Mouse (Mus musculus) megakaryocyte-erythroid progenitor cell, adult 5-6 weeks (primary cell): Measurements from ENCODE around the gene Dcpp1. TPM values are rescaled to one million over a fixed set of nuclear protein-coding genes. Genes with fewer than 3 reads are reported as not detected.
"Not testable (repeated sequence)": the region's sequence is repeated elsewhere in the genome, so short reads cannot be mapped to it uniquely, and the experiment has no call there.

Source experiments
- ATAC-seq: replicated peaks from 2 replicates; pipeline ENCODE4 v1.8.0; 2016; ENCODE audit warnings: mild to moderate bottlenecking, inconsistent platforms; ENCODE audit not compliant: severe bottlenecking, poor library complexity, low FRiP score, low TSS enrichment
- total RNA-seq, 2 experiments: library from RNA; stranded (forward) in 1 of 2; stranded (reverse) in 1 of 2; fragments of 200-1000, 215-1000 nt in 1 of 2; fragments of >200 nt in 1 of 2; fragmentation: Nextera tagmentation in 1 of 2; gene quantifications; 2 replicates each; pipeline ENCODE4 v1.2.3; 2014 to 2017

Gene Dcpp1
- total RNA-seq, 2 experiments from 2014 or later: not detected

DNA sequence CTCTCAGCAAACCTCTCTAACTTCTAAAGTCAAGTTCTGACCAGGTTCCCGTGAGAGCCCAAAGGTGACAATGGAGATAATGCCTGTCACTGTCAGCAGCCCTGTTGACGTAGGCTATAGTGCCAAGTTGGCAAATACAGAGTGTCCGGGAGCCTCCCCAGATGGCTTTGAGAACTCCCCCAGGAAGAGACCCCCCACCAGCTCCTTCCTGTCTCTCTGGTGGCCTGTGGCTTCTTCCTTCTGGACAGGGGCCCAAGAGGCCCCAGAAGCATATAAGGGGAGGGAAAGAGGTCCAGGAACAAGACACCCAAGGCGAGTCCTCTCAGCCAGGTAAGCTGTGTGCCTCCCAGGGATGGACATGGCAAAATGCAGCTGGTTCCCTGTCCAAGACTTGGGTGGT, 36.5 kb downstream of the Dcpp1 start, which contains the start of gene Dcpp3:
Gene Dcpp3 (plus strand): TSS at position 301 of the 400 bp plus-strand sequence.
- not testable (repeated sequence) for ATAC-seq

GRCm38 (mm10) chr17:23924531-23925007, 43.9 kb downstream of the Dcpp1 start:
- peak; percentile 97 for ATAC-seq

DNA sequence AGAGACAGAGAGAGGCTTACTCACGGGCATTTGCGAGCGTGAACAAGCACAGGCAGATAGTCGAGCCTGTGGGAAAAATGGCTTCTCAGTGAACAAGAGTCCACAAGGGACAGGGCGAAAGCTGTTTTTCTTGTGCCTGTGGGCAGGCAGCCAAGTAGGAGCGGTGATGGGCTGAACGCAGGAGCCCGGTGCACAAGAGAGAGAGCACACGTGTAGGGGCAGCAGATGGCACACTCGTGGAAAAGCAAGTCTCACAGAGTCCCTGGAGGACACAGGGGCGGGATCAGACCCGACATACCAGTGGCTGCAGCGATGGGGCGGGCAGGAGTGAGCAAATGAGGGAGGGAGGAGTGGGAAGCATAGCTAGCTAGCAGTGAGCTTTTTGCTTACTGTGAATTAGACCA, 44.4 kb downstream of the Dcpp1 start:
- peak; percentile 69 for ATAC-seq

GRCm38 (mm10) chr17:23931157-23931556, 50.5 kb downstream of the Dcpp1 start:
- no peak for ATAC-seq

Other genes starting within 250 kb of the Dcpp1 start
- gene Mmp25, start 235.6 kb upstream of the Dcpp1 start, total RNA-seq (2014; fragmentation: Nextera tagmentation): 0.07 TPM in 1 of 2 replicates, not detected in the other
- not detected in 2 replicates for gene Mmp25, start 235.6 kb upstream of the Dcpp1 start, total RNA-seq (2017)
- not detected in 2 replicates for gene Bicdl2, start 220.4 kb upstream of the Dcpp1 start, total RNA-seq (2014; fragmentation: Nextera tagmentation)
- gene Bicdl2, start 220.4 kb upstream of the Dcpp1 start, total RNA-seq (2017): not detected in 2 replicates
- gene Hcfc1r1, start 207.3 kb upstream of the Dcpp1 start, total RNA-seq (2014; fragmentation: Nextera tagmentation): 44.2 and 56.3 TPM in 2 replicates
- 22.7 and 30.0 TPM in 2 replicates for gene Hcfc1r1, start 207.3 kb upstream of the Dcpp1 start, total RNA-seq (2017)
- gene Thoc6, start 207.0 kb upstream of the Dcpp1 start, total RNA-seq (2014; fragmentation: Nextera tagmentation): 30.3 and 44.7 TPM in 2 replicates
- 40.8 and 47.3 TPM in 2 replicates for gene Thoc6, start 207.0 kb upstream of the Dcpp1 start, total RNA-seq (2017)
- gene Tnfrsf12a, start 203.4 kb upstream of the Dcpp1 start, total RNA-seq (2014; fragmentation: Nextera tagmentation): 0.94 and 4.5 TPM in 2 replicates
- gene Tnfrsf12a, start 203.4 kb upstream of the Dcpp1 start, total RNA-seq (2017): 10.7 and 15.6 TPM in 2 replicates
- gene Cldn6, start 201.6 kb upstream of the Dcpp1 start, total RNA-seq (2014; fragmentation: Nextera tagmentation): not detected in 2 replicates
- not detected in 2 replicates for gene Cldn6, start 201.6 kb upstream of the Dcpp1 start, total RNA-seq (2017)
- gene Cldn9, start 196.8 kb upstream of the Dcpp1 start, total RNA-seq (2014; fragmentation: Nextera tagmentation): not detected in 2 replicates
- gene Cldn9, start 196.8 kb upstream of the Dcpp1 start, total RNA-seq (2017): not detected in 2 replicates
- gene 1520401A03Rik, start 158.1 kb upstream of the Dcpp1 start, total RNA-seq (2014; fragmentation: Nextera tagmentation): not detected in 2 replicates
- not detected in 2 replicates for gene 1520401A03Rik, start 158.1 kb upstream of the Dcpp1 start, total RNA-seq (2017)
- gene Pkmyt1, start 154.5 kb upstream of the Dcpp1 start, total RNA-seq (2014; fragmentation: Nextera tagmentation): 40.3 and 43.8 TPM in 2 replicates
- 8.1 and 10.6 TPM in 2 replicates for gene Pkmyt1, start 154.5 kb upstream of the Dcpp1 start, total RNA-seq (2017)
- 7.2 and 13.3 TPM in 2 replicates for gene Paqr4, start 140.0 kb upstream of the Dcpp1 start, total RNA-seq (2014; fragmentation: Nextera tagmentation)
- 6.2 and 11.6 TPM in 2 replicates for gene Paqr4, start 140.0 kb upstream of the Dcpp1 start, total RNA-seq (2017)
- 0.52 TPM in 1 of 2 replicates, not detected in the other for gene Kremen2, start 135.0 kb upstream of the Dcpp1 start, total RNA-seq (2014; fragmentation: Nextera tagmentation)
- not detected in 2 replicates for gene Kremen2, start 135.0 kb upstream of the Dcpp1 start, total RNA-seq (2017)
- gene Flywch1, start 109.3 kb upstream of the Dcpp1 start, total RNA-seq (2014; fragmentation: Nextera tagmentation): 7.6 and 11.7 TPM in 2 replicates
- 12.5 and 15.4 TPM in 2 replicates for gene Flywch1, start 109.3 kb upstream of the Dcpp1 start, total RNA-seq (2017)
- 3.1 and 5.6 TPM in 2 replicates for gene Flywch2, start 94.8 kb upstream of the Dcpp1 start, total RNA-seq (2014; fragmentation: Nextera tagmentation)
- not detected in 2 replicates for gene Flywch2, start 94.8 kb upstream of the Dcpp1 start, total RNA-seq (2017)
- 699 and 735 TPM in 2 replicates for gene Srrm2, start 90.3 kb upstream of the Dcpp1 start, total RNA-seq (2014; fragmentation: Nextera tagmentation)
- gene Srrm2, start 90.3 kb upstream of the Dcpp1 start, total RNA-seq (2017): 134 and 162 TPM in 2 replicates
- gene Elob, start 51.7 kb upstream of the Dcpp1 start, total RNA-seq (2014; fragmentation: Nextera tagmentation): 466 and 512 TPM in 2 replicates
- gene Elob, start 51.7 kb upstream of the Dcpp1 start, total RNA-seq (2017): 101 and 114 TPM in 2 replicates
- gene Prss33, start 44.8 kb upstream of the Dcpp1 start, total RNA-seq (2014; fragmentation: Nextera tagmentation): not detected in 2 replicates
- gene Prss33, start 44.8 kb upstream of the Dcpp1 start, total RNA-seq (2017): not detected in 2 replicates
- gene Prss32, start 37.0 kb upstream of the Dcpp1 start, total RNA-seq (2014; fragmentation: Nextera tagmentation): not detected in 2 replicates
- not detected in 2 replicates for gene Prss32, start 37.0 kb upstream of the Dcpp1 start, total RNA-seq (2017)
- not detected in 2 replicates for gene Prss41, start 36.7 kb upstream of the Dcpp1 start, total RNA-seq (2014; fragmentation: Nextera tagmentation)
- gene Prss41, start 36.7 kb upstream of the Dcpp1 start, total RNA-seq (2017): 0.88 TPM in 1 of 2 replicates, not detected in the other
- not detected in 2 replicates for gene Prss21, start 12.8 kb upstream of the Dcpp1 start, total RNA-seq (2014; fragmentation: Nextera tagmentation)
- gene Prss21, start 12.8 kb upstream of the Dcpp1 start, total RNA-seq (2017): not detected in 2 replicates
- gene Dcpp2, start within 50 bp of the Dcpp1 start, total RNA-seq (2014; fragmentation: Nextera tagmentation): not detected in 2 replicates
- gene Dcpp2, start within 50 bp of the Dcpp1 start, total RNA-seq (2017): not detected in 2 replicates
- gene Dcpp3, start 36.6 kb downstream of the Dcpp1 start, total RNA-seq (2014; fragmentation: Nextera tagmentation): not detected in 2 replicates
- gene Dcpp3, start 36.6 kb downstream of the Dcpp1 start, total RNA-seq (2017): not detected in 2 replicates
- gene Sbp, start 60.8 kb downstream of the Dcpp1 start, total RNA-seq (2014; fragmentation: Nextera tagmentation): not detected in 2 replicates
- not detected in 2 replicates for gene Sbp, start 60.8 kb downstream of the Dcpp1 start, total RNA-seq (2017)
- gene Sbpl, start 74.4 kb downstream of the Dcpp1 start, total RNA-seq (2014; fragmentation: Nextera tagmentation): not detected in 2 replicates
- not detected in 2 replicates for gene Sbpl, start 74.4 kb downstream of the Dcpp1 start, total RNA-seq (2017)
- gene Prss30, start 99.7 kb downstream of the Dcpp1 start, total RNA-seq (2014; fragmentation: Nextera tagmentation): not detected in 2 replicates
- gene Prss30, start 99.7 kb downstream of the Dcpp1 start, total RNA-seq (2017): 1.0 TPM in 1 of 2 replicates, not detected in the other
- gene Prss22, start 117.2 kb downstream of the Dcpp1 start, total RNA-seq (2014; fragmentation: Nextera tagmentation): not detected in 2 replicates
- gene Prss22, start 117.2 kb downstream of the Dcpp1 start, total RNA-seq (2017): not detected in 2 replicates
- gene Prss27, start 157.3 kb downstream of the Dcpp1 start, total RNA-seq (2014; fragmentation: Nextera tagmentation): not detected in 2 replicates
- not detected in 2 replicates for gene Prss27, start 157.3 kb downstream of the Dcpp1 start, total RNA-seq (2017)
- gene Kctd5, start 192.6 kb downstream of the Dcpp1 start, total RNA-seq (2014; fragmentation: Nextera tagmentation): 17.1 and 24.2 TPM in 2 replicates
- 20.9 and 21.9 TPM in 2 replicates for gene Kctd5, start 192.6 kb downstream of the Dcpp1 start, total RNA-seq (2017)